Mouse (Mus musculus) c-Kit-positive CD71-positive TER-119-positive erythroid progenitor cells, embryonic 14.5 days (primary cell): ENCODE results near the gene Sars2.
A peak's percentile ranks its signal among the peaks of the same experiment; 100 is the strongest.

Experiments
- DNase-seq: peaks from one replicate; pipeline ENCODE4 v3.0.0-alpha.2; 2013; ENCODE audit warnings: low spot score

Sars2 gene

GRCm38 (mm10) chr7:28727649-28728340 is 14.0 kb upstream of the Sars2 start:
- no peak for DNase-seq

GRCm38 (mm10) chr7:28732341-28733142 is 9.2 kb upstream of the Sars2 start:
- DNase-seq, result peak; percentile 74

DNA sequence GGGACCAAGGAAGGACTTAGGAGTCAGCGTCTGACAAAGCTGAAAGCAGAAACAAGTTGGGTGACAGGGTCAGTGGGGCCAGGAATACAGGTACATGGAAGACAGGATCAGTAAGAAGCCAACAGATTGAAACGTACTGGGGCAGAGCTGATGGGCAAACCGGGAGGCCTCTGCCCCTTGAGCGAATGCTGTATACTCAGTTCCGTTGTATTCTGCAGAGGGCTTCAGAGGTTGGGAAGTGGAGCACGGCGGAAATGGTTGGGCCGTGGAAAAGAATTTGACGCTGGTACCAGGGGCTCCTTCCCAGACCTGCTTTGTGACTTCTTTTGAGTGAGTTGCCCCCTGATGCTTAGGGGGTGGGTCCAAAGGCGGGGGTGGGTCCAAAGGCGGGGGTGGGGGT is 8.6 kb upstream of the Sars2 start:
- DNase-seq, result no peak

DNA sequence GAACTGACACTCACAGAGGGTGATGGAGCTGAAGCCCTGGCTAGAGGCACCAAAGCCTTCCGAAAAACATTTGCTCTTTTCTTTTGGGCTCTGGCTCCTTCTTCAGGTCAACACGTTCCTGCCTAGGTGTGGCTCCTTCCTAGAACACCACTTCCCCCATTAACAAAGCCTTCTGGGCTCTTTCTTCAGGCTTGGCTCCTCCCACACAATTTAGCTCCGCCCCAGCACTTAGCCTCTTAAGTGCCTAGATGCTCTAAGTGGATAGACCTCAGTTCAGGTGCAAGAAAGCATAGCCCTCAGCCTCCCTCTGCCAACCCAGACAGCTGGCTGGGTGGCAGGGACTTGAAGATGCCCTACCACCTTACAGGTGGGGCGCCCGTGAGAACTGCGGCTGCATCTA is 6.1 kb upstream of the Sars2 start:
- no peak for DNase-seq

GRCm38 (mm10) chr7:28739829-28740228 is 2.0 kb upstream of the Sars2 start:
- DNase-seq, result no peak

DNA sequence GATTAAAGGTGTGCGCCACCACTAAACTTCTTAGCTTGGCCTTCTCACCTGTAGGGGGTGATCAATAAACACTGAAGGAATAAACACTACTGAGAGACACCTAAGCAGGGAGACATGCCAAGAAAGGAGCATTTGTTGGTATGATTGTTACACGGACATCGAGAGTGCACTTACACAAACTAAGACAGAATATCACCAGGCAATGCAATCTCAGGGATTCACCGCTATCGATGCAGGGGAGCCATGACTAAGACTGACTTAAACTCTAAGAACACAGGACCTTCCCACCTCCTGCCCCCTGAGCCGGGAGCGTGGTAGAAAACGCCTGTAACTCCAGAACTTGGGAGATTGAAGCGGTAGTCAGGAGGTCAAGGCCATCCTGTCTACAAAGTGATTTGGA is 843 bp upstream of the Sars2 start:
- no peak for DNase-seq

DNA sequence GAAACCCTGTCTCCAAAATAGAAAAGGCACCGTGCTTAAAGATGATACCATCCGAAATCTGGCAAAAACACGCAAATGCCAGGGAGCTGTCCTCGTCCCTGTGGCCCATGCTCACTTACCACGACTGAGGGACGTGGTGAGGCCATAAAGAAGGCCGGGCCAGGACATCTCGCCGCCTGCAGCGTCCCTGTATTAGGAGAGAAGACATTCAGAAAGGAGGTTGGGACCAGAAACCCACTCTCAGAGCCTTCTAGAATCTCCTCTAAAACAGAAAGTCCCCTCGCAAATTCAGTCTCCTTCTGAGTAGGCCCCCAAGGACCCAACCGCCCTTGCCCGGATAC is 454 bp upstream of the Sars2 start:
- no peak for DNase-seq

- no peak for DNase-seq
Observed at GRCm38 (mm10) chr7:28749935-28750334, 8.1 kb downstream of the Sars2 start.

DNA sequence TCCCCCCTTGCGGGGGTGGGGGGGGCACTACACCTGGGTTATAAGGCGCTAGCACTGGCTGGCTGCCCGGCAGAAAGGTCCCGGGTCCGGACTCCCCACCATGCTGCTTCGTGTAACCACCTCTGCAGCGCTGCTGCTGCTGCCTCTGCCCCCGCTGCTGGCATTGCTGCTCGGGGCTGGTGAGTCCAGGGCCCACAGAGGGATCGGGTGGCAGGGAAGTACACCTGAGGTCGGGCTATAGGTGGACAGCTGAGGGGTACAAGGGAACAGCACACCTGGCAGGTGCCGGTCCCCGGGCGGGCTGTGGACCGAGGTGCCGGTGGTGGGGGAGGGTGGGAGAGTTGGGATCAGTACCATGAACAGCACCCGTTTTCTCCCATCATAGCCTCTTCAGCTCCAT is 14.3 kb downstream of the Sars2 start, which contains the start of gene Ccer2:
Gene Ccer2 (plus strand): TSS at position 96 of the 400 bp plus-strand sequence.
- DNase-seq, result no peak

GRCm38 (mm10) chr7:28758623-28759022 is 16.8 kb downstream of the Sars2 start:
- DNase-seq, result no peak

DNA sequence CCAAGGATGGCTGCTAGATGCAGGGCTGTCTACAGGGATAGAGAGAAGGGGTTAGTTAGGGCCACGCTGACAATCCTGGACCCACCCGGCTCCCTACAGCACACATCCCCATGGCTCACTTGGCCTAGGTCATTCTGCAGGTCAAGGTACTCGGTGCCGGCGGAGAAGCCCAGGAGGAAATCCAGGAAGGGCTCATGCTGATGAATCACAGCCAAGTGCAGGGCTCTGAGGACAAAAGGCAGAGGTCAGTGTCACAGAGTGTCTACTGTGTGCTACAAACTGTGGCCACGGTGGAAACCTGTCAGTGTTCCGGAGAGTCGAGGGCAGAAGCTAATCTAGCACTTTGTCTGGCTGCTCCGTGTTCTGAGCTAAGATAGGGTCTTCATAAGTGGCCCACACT is 20.1 kb downstream of the Sars2 start:
- DNase-seq, result no peak

- no peak for DNase-seq
Observed at GRCm38 (mm10) chr7:28765211-28765610, 23.4 kb downstream of the Sars2 start.

DNA sequence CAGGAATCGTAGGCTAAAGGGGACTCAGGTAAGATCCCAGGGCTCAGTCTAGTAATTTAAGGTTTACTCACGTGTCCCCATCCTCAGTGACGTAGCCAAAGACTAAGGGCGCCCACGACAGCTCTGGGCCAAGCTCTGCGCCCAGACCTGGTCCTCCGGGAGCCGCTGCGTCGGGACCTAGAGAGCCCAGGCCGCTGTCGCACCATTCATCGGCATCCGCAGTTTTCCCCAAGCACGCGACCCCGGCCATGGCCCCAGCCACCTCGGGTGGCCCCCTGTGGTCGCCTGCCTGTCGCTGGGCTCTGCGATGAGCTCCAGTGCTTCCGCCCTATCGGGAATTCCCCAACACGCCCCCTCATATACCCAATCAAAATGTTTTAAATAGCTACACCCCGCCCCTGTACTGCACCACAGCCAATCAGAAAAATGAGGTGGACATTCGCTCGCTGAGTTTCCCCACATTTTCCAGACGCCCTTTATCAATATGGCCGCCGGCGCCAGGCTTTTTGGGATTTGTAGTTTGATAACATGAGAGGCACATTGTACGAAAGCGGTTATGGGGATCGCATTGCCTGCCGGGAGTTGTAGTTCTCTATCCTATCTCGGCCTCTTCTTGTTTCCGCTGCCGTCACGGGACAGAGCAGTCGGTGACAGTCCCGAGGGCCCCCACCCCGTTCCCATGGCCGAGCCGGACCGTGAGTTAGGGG is 24.5 kb downstream of the Sars2 start, which contains the start of gene Sirt2:
Gene Sirt2 (plus strand): TSS at position 563 of the 707 bp plus-strand sequence.
- DNase-seq, result peak; percentile 99

GRCm38 (mm10) chr7:28766910-28767309 is 25.1 kb downstream of the Sars2 start:
- no peak for DNase-seq

DNA sequence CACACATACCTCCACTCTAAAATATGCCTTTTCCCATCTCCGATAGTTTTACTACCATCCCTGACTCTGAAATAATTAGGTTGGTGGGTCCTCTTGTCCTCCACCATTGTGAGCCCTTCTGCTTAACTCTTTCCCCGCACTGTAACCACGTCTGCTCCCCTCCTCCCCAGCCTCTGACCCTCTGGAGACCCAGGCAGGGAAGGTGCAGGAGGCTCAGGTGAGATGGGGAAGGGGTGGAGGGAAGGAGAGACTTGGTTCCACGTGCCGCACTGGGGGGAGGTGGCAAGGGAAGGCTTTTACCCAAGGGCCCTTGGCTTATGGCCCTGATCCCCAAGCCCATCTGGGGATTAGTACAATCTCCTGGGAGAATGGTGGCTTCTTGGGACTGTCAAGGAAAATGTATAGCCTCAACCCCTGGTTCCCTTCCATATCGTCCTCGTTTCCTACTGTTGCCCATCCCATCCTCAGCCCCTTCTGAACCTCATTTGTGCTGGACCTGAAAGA is 25.7 kb downstream of the Sars2 start, which contains the start of gene Nfkbib:
Gene Nfkbib (minus strand): TSS at position 51 of the 504 bp plus-strand sequence.
- no peak for DNase-seq

DNA sequence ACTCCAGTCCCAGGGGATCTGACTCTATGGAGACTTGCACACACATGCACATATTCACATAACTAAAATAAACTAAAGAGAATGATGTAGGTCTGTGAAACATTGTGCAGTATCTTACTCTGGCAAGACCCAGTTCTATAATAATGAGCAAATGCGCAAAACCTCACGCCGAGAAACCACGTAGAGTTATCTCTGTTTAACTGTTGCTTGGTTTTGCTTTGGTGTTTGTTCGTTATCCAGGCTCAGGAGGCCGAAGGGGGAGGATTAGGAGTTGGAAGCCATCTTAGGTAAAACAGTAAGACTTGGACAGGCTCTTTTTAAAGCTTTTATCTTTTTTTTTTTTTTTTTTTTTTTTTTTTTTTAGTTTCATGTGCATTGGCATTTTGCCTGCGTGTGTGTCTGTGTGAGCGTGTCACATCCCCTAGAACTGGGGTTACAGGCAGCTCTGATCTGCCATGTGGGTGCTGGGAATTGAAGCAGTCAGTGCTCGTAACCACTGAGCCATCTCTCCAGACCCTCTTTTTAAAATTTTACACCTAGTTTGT is 27.7 kb downstream of the Sars2 start:
- no peak for DNase-seq

- DNase-seq, result no peak
Observed at GRCm38 (mm10) chr7:28770309-28770708, 28.5 kb downstream of the Sars2 start.

GRCm38 (mm10) chr7:28771867-28772266 is 30.1 kb downstream of the Sars2 start:
- no peak for DNase-seq

DNA sequence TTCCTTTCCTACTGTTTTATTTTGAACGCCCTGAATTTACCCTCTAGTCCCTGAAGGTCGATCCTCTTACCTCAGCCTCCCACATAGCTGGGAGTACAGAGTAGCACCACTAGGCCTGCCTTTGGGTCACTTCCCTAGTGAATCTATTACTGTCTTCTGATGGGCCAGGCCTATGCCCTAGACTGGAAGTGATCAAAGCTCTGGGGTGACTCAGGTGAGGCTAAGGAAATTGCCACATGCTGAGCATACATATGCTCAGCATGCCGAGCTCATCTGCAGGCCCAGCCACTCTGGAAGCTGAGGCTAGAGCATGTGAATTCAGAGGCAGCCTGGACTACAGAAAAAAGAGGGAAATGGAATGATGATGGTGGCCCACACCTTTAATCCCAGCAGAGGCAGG is 31.4 kb downstream of the Sars2 start:
- DNase-seq, result no peak

DNA sequence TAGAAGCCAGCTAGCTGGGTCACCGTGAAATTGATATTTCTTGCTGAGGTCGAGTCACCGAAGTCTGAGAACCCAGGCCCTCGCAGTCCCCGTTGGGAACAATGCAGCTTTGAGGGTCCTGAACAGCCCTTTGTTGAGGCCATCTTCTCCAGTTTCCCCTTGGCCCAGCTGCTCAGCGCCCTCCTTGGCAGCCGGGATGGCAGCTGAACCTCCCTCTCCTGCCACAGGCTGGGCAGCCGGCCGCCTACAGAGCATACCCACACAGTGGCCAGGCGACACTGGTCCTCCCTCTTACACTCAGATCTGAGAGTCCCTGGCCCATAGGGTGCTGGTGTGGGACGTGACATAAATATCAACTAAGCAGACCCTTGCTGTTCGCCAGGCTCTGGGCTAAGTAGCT is 32.4 kb downstream of the Sars2 start:
- no peak for DNase-seq

DNA sequence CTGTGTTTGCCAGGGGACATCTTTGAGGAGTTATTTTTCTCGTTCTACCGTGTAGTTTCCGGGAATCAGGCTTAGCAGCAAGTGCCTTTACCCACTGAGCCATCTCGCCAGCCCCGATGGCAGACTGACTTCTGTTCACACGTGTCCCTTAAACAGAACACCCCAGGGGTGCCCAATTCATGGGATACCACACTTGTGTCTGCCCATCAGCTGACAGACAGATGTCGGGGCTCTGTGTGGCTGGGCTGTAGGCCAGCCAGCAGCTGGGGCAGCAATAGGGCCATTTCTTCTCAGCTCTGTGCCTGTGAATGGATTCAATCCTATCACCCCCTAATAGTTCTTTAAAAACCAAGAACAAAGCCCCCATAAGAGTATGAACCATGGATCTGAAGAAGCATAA is 33.3 kb downstream of the Sars2 start:
- DNase-seq, result no peak

DNA sequence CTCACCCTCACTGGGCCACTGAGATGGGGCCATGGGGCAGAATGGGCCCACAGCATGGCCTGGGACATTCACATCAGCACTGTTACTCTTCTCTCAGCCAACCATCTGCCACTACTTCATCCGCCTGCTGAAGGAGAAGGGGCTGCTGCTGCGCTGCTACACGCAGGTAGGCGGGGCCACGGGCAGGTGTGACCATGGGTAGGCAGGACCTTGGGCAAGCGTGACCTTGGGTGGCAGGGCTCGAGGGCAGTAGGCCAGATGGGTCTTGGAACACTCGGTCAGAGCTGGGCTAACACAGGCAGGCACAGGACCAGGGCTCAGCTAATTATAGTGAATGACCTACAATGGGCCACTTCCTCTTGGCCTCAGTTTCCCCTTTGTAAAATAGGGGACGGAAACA is 37.0 kb downstream of the Sars2 start:
- no peak for DNase-seq
